Mouse (Mus musculus) thymus, postnatal 36 days (tissue): ENCODE data around the gene Pmel.

Source experiments
- DNase-seq, 2 experiments: peaks; one replicate each; pipeline ENCODE4 v3.0.0; 2022; ENCODE audit warnings: mixed read lengths in 2 of 2

Pmel gene

GRCm38 (mm10) chr10:128703895-128704294 is at the start of gene Pmel:
Gene Pmel (plus strand): TSS chr10:128704195.
- DNase-seq, result no peak

- no peak for DNase-seq
These were observed 48.7 kb upstream of the Pmel start for GRCm38 (mm10) chr10:128655254-128655653.

GRCm38 (mm10) chr10:128656731-128657130 is 47.3 kb upstream of the Pmel start:
- no peak for DNase-seq

- no peak for DNase-seq
These were observed 46.2 kb upstream of the Pmel start for GRCm38 (mm10) chr10:128657844-128658243.

- DNase-seq, result no peak
These were observed 44.5 kb upstream of the Pmel start for GRCm38 (mm10) chr10:128659490-128659889.

- DNase-seq, result no peak
These were observed 41.5 kb upstream of the Pmel start for GRCm38 (mm10) chr10:128662465-128662864.

- DNase-seq, result no peak
These were observed 40.4 kb upstream of the Pmel start for GRCm38 (mm10) chr10:128663441-128664220.

- DNase-seq, result no peak
These were observed 39.2 kb upstream of the Pmel start for GRCm38 (mm10) chr10:128664808-128665207.

- DNase-seq, result no peak
These were observed 38.7 kb upstream of the Pmel start for GRCm38 (mm10) chr10:128665307-128665706.

GRCm38 (mm10) chr10:128665806-128666205 is 38.2 kb upstream of the Pmel start:
- DNase-seq, result no peak

GRCm38 (mm10) chr10:128668790-128669672 is 35.0 kb upstream of the Pmel start:
- peak; percentile 67 to 73 for DNase-seq

GRCm38 (mm10) chr10:128671148-128671547 is 32.8 kb upstream of the Pmel start:
- DNase-seq, result no peak

- DNase-seq, result peak; percentile 87 to 91
These were observed 30.1 kb upstream of the Pmel start, which contains the start of gene Suox for GRCm38 (mm10) chr10:128673763-128674468. Gene Suox (minus strand): TSS chr10:128674073.

GRCm38 (mm10) chr10:128674469-128675008 is 29.5 kb upstream of the Pmel start:
- no peak for DNase-seq

GRCm38 (mm10) chr10:128695411-128695991 is 8.5 kb upstream of the Pmel start:
- no peak for DNase-seq

- DNase-seq, result peak; percentile 98 to 99
These were observed 7.8 kb upstream of the Pmel start, which contains the start of gene Rab5b for GRCm38 (mm10) chr10:128695992-128696807. Gene Rab5b (minus strand): TSS chr10:128696264.

- DNase-seq, result no peak
These were observed 6.8 kb upstream of the Pmel start for GRCm38 (mm10) chr10:128697072-128697725.

- no peak for DNase-seq
These were observed 5.0 kb upstream of the Pmel start for GRCm38 (mm10) chr10:128699006-128699405.

GRCm38 (mm10) chr10:128699611-128700010 is 4.4 kb upstream of the Pmel start:
- no peak for DNase-seq

- no peak for DNase-seq
These were observed 3.3 kb upstream of the Pmel start for GRCm38 (mm10) chr10:128700712-128701111.
